Mouse (Mus musculus): ENCODE results near the gene Aftph.

- TF ChIP-seq CTCF (IDR thresholded peaks at IDR 0.05; ENCODE audit: insufficient read depth, low read length) (no peak), POLR2A (IDR thresholded peaks at IDR 0.05; ENCODE audit: borderline replicate concordance, extremely low read depth, low read depth, low read length) (no peak)
These were observed 76.5 kb downstream of the Aftph start for GRCm38 (mm10) chr11:20664878-20665277.
